Mouse (Mus musculus) testis, adult 2 months (tissue): Measurements from ENCODE around the gene Rnf149. TPM values are rescaled to one million over a fixed set of nuclear protein-coding genes. Genes with fewer than 3 reads are reported as not detected.

Experiments
- H3K27ac ChIP-seq: fragments of 200-500 bp; 2 replicates; pipeline ENCODE4 v1.5.1; 2012; ENCODE audit warnings: low read depth, low read length; ENCODE audit not compliant: control insufficient read depth, insufficient read depth
- H3K27me3 ChIP-seq: fragments of 200-500 bp; 2 replicates; pipeline ENCODE4 v1.6.1; 2012; ENCODE audit warnings: mild to moderate bottlenecking, low read length, moderate library complexity; ENCODE audit not compliant: control insufficient read depth, insufficient read depth
- H3K36me3 ChIP-seq: fragments of 200-500 bp; 2 replicates; pipeline ENCODE4 v1.6.1; 2012; ENCODE audit warnings: mild to moderate bottlenecking, low read length; ENCODE audit not compliant: control insufficient read depth, insufficient read depth
- H3K4me1 ChIP-seq: fragments of 200-500 bp; 2 replicates; pipeline ENCODE4 v1.6.1; 2012; ENCODE audit warnings: low read length; ENCODE audit not compliant: control insufficient read depth, insufficient read depth
- H3K4me3 ChIP-seq: fragments of 200-500 bp; 2 replicates; pipeline ENCODE4 v1.5.1; 2012; ENCODE audit warnings: low read depth, mild to moderate bottlenecking, low read length, moderate library complexity, mixed read lengths; ENCODE audit not compliant: control insufficient read depth
- CTCF ChIP-seq: fragments of 200-500 bp; IDR thresholded peaks from 2 replicates; pipeline ENCODE4 v1.5.1; 2012; ENCODE audit warnings: low read depth, mild to moderate bottlenecking, inconsistent platforms, low read length, moderate library complexity; ENCODE audit not compliant: control insufficient read depth, insufficient read depth, insufficient replicate concordance
- POLR2A ChIP-seq: fragments of 200-500 bp; IDR thresholded peaks from 2 replicates; pipeline ENCODE4 v1.6.1; 2012; ENCODE audit warnings: low read depth, mild to moderate bottlenecking, inconsistent platforms, low read length, moderate library complexity; ENCODE audit not compliant: control insufficient read depth
- polyA plus RNA-seq: library from polyadenylated mRNA; depleted of rRNA; stranded (reverse); fragments of >200 nt; gene quantifications from 2 replicates; pipeline ENCODE4 v1.2.3, GENCODE M21; 2012

The Rnf149 gene
- polyA plus RNA-seq, 1 experiment, result 6.8 TPM

GRCm38 (mm10) chr1:39527432-39527831 is 49.8 kb downstream of the Rnf149 start:
- Histone ChIP-seq H3K27ac (no peak overlapping the region; the same call in 1 of the 2 replicates), H3K36me3 (no peaks in the 10 kb centered on the region), H3K4me3 (no peak overlapping the region), H3K4me1 (peaks cover 2% of the 10 kb centered on the region; the same call in 1 of the 2 replicates), H3K27me3 (no peaks in the 10 kb centered on the region)
- peak; percentile 90 for TF ChIP-seq CTCF
- TF ChIP-seq POLR2A, result 0 out of 2 replicates have a peak, but pooled peaks have one; percentile 18

GRCm38 (mm10) chr1:39526371-39527167 is 50.6 kb downstream of the Rnf149 start:
- Histone ChIP-seq H3K4me3 (no peak overlapping the region), H3K36me3 (no peaks in the 10 kb centered on the region), H3K27me3 (no peaks in the 10 kb centered on the region), H3K4me1 (peaks cover 2% of the 10 kb centered on the region; the same call in 1 of the 2 replicates), H3K27ac (no peak overlapping the region)
- TF ChIP-seq CTCF (no peak), POLR2A (no peak)

DNA sequence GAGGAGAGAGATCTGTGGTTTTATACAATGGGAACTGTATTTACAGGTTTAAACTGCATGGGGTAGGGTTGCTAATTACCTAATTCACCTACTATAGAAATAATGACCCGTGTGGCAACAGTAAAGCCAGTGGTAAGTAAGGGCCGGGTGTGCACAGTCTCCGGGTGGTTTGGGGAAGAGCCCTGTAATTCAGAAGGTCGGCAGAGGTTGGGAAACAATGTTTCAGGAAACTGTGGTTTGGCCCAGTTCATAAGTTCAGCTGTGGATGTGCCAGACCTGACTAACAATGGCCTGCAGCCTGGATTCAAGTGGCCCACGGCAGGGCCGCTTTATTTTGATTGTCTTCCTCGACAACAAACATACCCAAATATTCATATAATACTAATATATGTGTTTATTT is 51.4 kb downstream of the Rnf149 start:
- Histone ChIP-seq H3K4me3 (no peak overlapping the region), H3K4me1 (peaks cover 2% of the 10 kb centered on the region; the same call in 1 of the 2 replicates), H3K27ac (no peak overlapping the region), H3K36me3 (no peaks in the 10 kb centered on the region), H3K27me3 (no peaks in the 10 kb centered on the region)
- TF ChIP-seq POLR2A (no peak), CTCF (no peak)

DNA sequence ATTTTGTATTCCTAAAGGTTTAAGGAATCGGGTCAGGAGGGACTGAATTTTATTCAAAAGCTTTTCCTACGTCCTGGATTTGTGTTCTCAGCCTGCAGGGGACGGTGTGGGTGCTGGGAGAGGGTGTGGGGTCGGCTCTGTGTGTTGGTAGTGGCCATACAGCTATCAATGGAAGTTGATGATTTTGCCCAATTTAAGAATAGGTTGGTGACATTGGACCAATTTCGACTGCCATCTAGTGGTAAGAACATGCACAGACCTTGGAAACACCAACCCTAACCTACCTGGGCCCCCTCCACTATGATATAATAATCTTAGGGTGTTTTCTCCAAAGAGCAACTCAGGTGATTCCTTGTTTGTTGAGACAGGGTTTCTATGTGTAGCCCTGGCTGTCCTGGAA is 54.7 kb downstream of the Rnf149 start:
- peaks cover 2% of the 10 kb centered on the region; the same call in 1 of the 2 replicates for H3K4me1 ChIP-seq
- no peaks in the 10 kb centered on the region for H3K27me3 ChIP-seq
- no peak overlapping the region for H3K4me3 ChIP-seq
- H3K36me3 ChIP-seq, result no peaks in the 10 kb centered on the region
- peak; percentile 9; the same call in 1 of the 2 replicates for TF ChIP-seq CTCF
- no peak for TF ChIP-seq POLR2A
- H3K27ac ChIP-seq, result no peak overlapping the region

GRCm38 (mm10) chr1:39521326-39521725 is 55.9 kb downstream of the Rnf149 start:
- Histone ChIP-seq H3K27me3 (no peaks in the 10 kb centered on the region), H3K36me3 (no peaks in the 10 kb centered on the region), H3K4me1 (no peaks in the 10 kb centered on the region), H3K27ac (no peak overlapping the region), H3K4me3 (no peak overlapping the region)
- TF ChIP-seq POLR2A (no peak), CTCF (no peak)

DNA sequence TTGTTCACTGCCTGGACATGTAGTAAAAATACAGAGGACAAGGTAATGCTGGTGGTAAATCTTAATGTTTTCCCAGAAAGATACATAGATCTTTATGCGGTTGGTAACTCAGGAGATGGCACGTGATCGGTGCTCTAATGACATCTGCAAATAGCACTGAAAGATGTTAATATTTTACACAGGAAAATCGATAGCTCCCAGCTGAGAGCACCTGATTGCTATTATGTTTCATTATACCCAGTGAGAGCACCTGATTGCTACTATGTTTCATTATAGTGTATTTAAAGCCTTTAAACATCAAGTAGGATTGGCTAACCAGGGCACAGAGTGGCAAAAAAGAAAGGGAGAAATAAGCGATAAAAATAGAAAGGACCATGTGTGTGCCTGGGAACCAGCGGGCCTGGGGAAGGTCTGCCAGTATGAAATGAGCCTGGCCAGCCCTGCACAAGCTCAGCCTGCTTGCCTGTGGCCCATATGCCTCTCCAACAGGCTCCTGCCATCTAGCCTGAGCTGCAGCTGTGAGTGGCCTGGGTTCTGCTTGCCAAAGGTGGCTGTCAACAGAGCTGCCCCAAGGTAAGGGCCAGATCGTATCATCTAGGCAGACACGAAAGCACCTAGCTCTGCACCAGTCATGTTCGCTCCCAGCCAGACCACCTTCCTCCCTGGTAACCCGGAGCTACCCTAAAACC is 61.8 kb downstream of the Rnf149 start:
- Histone ChIP-seq H3K27ac (no peak overlapping the region), H3K4me1 (peaks cover 2% of the 10 kb centered on the region), H3K36me3 (no peaks in the 10 kb centered on the region), H3K27me3 (no peaks in the 10 kb centered on the region), H3K4me3 (no peak overlapping the region)
- TF ChIP-seq CTCF (no peak), POLR2A (no peak)

DNA sequence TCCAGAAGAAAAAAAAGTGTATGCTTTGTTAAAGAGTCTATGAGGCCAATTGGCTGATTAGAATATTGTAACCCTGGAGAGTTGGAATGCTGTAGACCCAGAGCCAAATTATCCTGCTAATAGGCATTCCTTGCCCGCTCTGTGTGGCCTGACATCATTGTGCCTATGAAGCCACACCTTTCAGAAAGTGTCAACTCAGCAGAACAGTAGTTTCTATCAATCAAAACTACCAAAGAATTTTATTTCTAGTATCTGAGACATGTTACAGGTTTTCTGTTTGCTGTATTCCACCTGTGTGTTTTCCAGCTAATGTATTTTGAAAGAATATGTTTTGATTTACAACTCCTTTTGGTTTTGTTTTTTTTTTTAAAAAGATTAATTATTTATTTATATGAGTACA is 65.0 kb downstream of the Rnf149 start:
- Histone ChIP-seq H3K4me1 (peaks cover 2% of the 10 kb centered on the region), H3K27me3 (no peaks in the 10 kb centered on the region), H3K27ac (no peak overlapping the region), H3K36me3 (no peaks in the 10 kb centered on the region), H3K4me3 (no peak overlapping the region)
- no peak for TF ChIP-seq POLR2A
- no peak for TF ChIP-seq CTCF
